Mouse (Mus musculus): ENCODE data around the gene Slc35d2.

The Slc35d2 gene

GRCm38 (mm10) chr13:64128858-64129615, at the start of gene Slc35d2:
Slc35d2 (minus strand) TSS chr13:64129368.
- peak; percentile 77 to 84 for DNase-seq

- DNase-seq: no peak
Observed at GRCm38 (mm10) chr13:64178000-64178399, 48.8 kb upstream of the Slc35d2 start.

- peak; percentile 33 to 52 for DNase-seq
Observed at GRCm38 (mm10) chr13:64169746-64170145, 40.6 kb upstream of the Slc35d2 start.

GRCm38 (mm10) chr13:64163147-64163715, 34.1 kb upstream of the Slc35d2 start:
- peak in 1 of 2 experiments; percentile 38 for DNase-seq

GRCm38 (mm10) chr13:64162626-64163025, 33.5 kb upstream of the Slc35d2 start:
- peak; percentile 29 to 46 for DNase-seq

GRCm38 (mm10) chr13:64161916-64162611, 32.9 kb upstream of the Slc35d2 start:
- no peak for DNase-seq

- peak; percentile 98 to 99 for DNase-seq
Observed at GRCm38 (mm10) chr13:64161548-64161915, 32.4 kb upstream of the Slc35d2 start, which contains the start of gene Habp4. Habp4 (plus strand) TSS chr13:64161824.

GRCm38 (mm10) chr13:64156966-64157365, 27.8 kb upstream of the Slc35d2 start:
- DNase-seq: no peak

GRCm38 (mm10) chr13:64155171-64155571, 26.0 kb upstream of the Slc35d2 start:
- DNase-seq: peak; percentile 18 to 49

- DNase-seq: no peak
Observed at GRCm38 (mm10) chr13:64154651-64155050, 25.5 kb upstream of the Slc35d2 start.

GRCm38 (mm10) chr13:64153751-64154267, 24.6 kb upstream of the Slc35d2 start:
- DNase-seq: peak; percentile 76 to 86

GRCm38 (mm10) chr13:64153083-64153682, 24.0 kb upstream of the Slc35d2 start, which contains the start of gene Zfp367:
Zfp367 (minus strand) TSS chr13:64153202.
- DNase-seq: peak; percentile 98 to 99

- no peak for DNase-seq
Observed at GRCm38 (mm10) chr13:64152671-64153082, 23.5 kb upstream of the Slc35d2 start.

- peak; percentile 93 to 95 for DNase-seq
Observed at GRCm38 (mm10) chr13:64152241-64152669, 23.1 kb upstream of the Slc35d2 start.

GRCm38 (mm10) chr13:64150121-64150520, 21.0 kb upstream of the Slc35d2 start:
- DNase-seq: no peak

GRCm38 (mm10) chr13:64129616-64130375, 628 bp upstream of the Slc35d2 start:
- DNase-seq: peak; percentile 62 to 74

GRCm38 (mm10) chr13:64126316-64126715, 2.9 kb downstream of the Slc35d2 start:
- DNase-seq: no peak

- DNase-seq: no peak
Observed at GRCm38 (mm10) chr13:64124886-64125285, 4.3 kb downstream of the Slc35d2 start.

- no peak for DNase-seq
Observed at GRCm38 (mm10) chr13:64123491-64124188, 5.5 kb downstream of the Slc35d2 start.

- DNase-seq: no peak
Observed at GRCm38 (mm10) chr13:64120760-64121159, 8.4 kb downstream of the Slc35d2 start.

- DNase-seq: no peak
Observed at GRCm38 (mm10) chr13:64117442-64117841, 11.7 kb downstream of the Slc35d2 start.
